Mouse (Mus musculus): ENCODE results near the gene Gm11084.

DNA sequence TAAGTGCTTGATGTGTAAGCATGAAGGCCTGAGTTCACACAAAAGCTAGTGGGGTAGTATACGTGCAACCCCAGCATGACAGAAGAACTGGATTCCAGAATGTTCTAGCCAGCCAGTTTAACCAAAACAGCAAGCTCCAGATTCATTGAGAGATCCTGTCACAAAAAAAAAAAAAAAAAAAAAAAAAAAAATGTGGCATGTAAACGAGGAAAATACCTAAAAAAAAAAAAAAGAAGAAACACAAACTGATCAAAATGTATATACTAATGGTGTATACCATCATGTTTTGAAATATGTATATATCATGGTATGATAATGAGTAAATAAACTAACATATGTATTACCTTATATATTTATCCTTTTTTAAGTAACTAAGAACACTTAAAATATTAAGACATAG is 7.6 kb upstream of the Gm11084 start:
- TF ChIP-seq POLR2A (IDR thresholded peaks at IDR 0.05; ENCODE audit: control insufficient read depth, low read depth, low read length) (no peak), CTCF (IDR thresholded peaks at IDR 0.05; ENCODE audit: control insufficient read depth, insufficient read depth, insufficient replicate concordance, low read depth, low read length) (no peak)

Data from testis, adult 2 months (tissue).